Mouse (Mus musculus) hindbrain, embryonic 14.5 days (tissue): ENCODE measurements around the gene Keap1. TPM values are rescaled to one million over a fixed set of nuclear protein-coding genes. Genes with fewer than 3 reads are reported as not detected.
"Not testable (repeated sequence)": the region's sequence is repeated elsewhere in the genome, so short reads cannot be mapped to it uniquely, and the experiment has no call there.

Experiments
- ATAC-seq: fragments of 200-750 bp; cut with Nextera tagmentation; 2 replicates; pipeline ENCODE4 v1.8.0; 2017; ENCODE audit warnings: moderate number of reproducible peaks, mild to moderate bottlenecking, moderate TSS enrichment, moderate library complexity; ENCODE audit not compliant: low FRiP score
- DNase-seq: peaks from one replicate; pipeline ENCODE4 v3.0.0-alpha.2; 2015; ENCODE audit warnings: low spot score
- H3K27ac ChIP-seq: fragments of 300-500 bp; sonication (generic); 2 replicates; pipeline ENCODE4 v1.5.1; 2014; ENCODE audit warnings: mild to moderate bottlenecking, moderate library complexity
- H3K27me3 ChIP-seq: fragments of 300-500 bp; sonication (generic); 2 replicates; pipeline ENCODE4 v1.6.1; 2014; ENCODE audit warnings: mild to moderate bottlenecking, low read length, mixed read lengths; ENCODE audit not compliant: control insufficient read depth, insufficient read depth
- H3K36me3 ChIP-seq: fragments of 300-500 bp; sonication (generic); replicated peaks from 2 replicates; pipeline ENCODE4 v1.6.1; 2014; ENCODE audit not compliant: control insufficient read depth, insufficient read depth
- H3K4me1 ChIP-seq: fragments of 300-500 bp; sonication (generic); replicated peaks from 2 replicates; pipeline ENCODE4 v1.6.1; 2014; ENCODE audit warnings: antibody characterized with exemption, low read length, mixed read lengths; ENCODE audit not compliant: control insufficient read depth, insufficient read depth
- H3K4me2 ChIP-seq: fragments of 300-500 bp; sonication (generic); replicated peaks from 2 replicates; pipeline ENCODE4 v1.6.1; 2014; ENCODE audit warnings: mild to moderate bottlenecking, moderate library complexity
- H3K4me3 ChIP-seq: fragments of 300-500 bp; sonication (generic); replicated peaks from 2 replicates; pipeline ENCODE4 v1.5.1; 2014; ENCODE audit warnings: mild to moderate bottlenecking, low read length
- H3K9ac ChIP-seq: fragments of 300-500 bp; sonication (generic); 2 replicates; pipeline ENCODE4 v1.6.1; 2014
- H3K9me3 ChIP-seq: fragments of 300-500 bp; sonication (generic); 2 replicates; pipeline ENCODE4 v1.6.1; 2016; ENCODE audit warnings: low read length; ENCODE audit not compliant: control insufficient read depth
- WGBS: fragments of 180-500 bp; shearing (Covaris S2); extraction: QIAGEN DNeasy Blood & Tissue Kit; methylation state at CpG from one replicate; pipeline ENCODE4 v1.1.7; 2014; 5-methylcytosine and 5-hydroxymethylcytosine counted together
- polyA plus RNA-seq: library from polyadenylated mRNA; unstranded; fragments of >200 nt; fragmentation: Nextera tagmentation; extraction: Ambion mirVana; gene quantifications from 2 replicates; pipeline ENCODE4 v1.2.1, GENCODE M21; 2014

The Keap1 gene
- polyA plus RNA-seq, 1 experiment from 2014 or later: 43.6 TPM

DNA sequence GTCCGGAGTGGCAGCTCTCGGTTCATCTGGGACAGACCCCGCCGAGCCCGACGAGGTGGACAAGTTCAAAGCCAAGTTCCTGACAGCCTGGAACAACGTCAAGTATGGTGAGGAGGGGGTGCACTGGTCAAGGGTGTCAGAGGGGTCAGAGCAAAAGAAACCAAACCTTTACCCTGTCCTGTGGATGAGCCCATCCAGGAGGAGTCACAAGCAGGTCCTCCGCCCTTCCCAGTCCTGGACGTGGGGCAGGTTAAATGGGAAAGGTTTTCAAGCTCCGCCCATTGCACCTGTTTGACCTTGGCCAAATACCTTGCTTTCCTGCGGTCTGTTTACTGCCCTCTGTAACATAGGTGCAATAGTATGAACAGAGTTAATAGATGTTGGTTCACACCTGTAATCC lies 26.4 kb upstream of the Keap1 start:
- 5% methylated on average over 11 of the region's 11 CpGs for WGBS
- H3K27ac ChIP-seq: 0 out of 2 replicates have a peak overlapping the region, but pooled peaks have one; percentile 49
- ATAC-seq: no peak

GRCm38 (mm10) chr9:21265000-21265561 lies 25.9 kb upstream of the Keap1 start, which contains the start of gene Atg4d:
Gene Atg4d, plus strand, starts transcription at chr9:21265293.
- peaks cover 25% of the 10 kb centered on the region for H3K36me3 ChIP-seq
- H3K27ac ChIP-seq: peak within 1 kb of the TSS; percentile 84
- ATAC-seq (peak; percentile 97), DNase-seq (peak; percentile 98)
- H3K4me3 ChIP-seq: peak within 1 kb of the TSS; percentile 76
- H3K4me2 ChIP-seq: peak within 1 kb of the TSS; percentile 65
- no peaks in the 10 kb centered on the region for H3K27me3 ChIP-seq
- WGBS: under 1% methylated on average over 49 of the region's 49 CpGs
- no peaks in the 10 kb centered on the region for H3K9me3 ChIP-seq
- peak within 1 kb of the TSS; percentile 87 for H3K9ac ChIP-seq
- peaks cover 16% of the 10 kb centered on the region for H3K4me1 ChIP-seq

More for the DNA sequence above, 26.4 kb upstream of the Keap1 start:
- Histone ChIP-seq H3K9ac (peak overlapping the region; percentile 87), H3K9me3 (no peaks in the 10 kb centered on the region), H3K36me3 (peaks cover 31% of the 10 kb centered on the region), H3K4me3 (peak overlapping the region; percentile 76), H3K4me1 (peaks cover 16% of the 10 kb centered on the region), H3K4me2 (peak overlapping the region; percentile 65), H3K27me3 (no peaks in the 10 kb centered on the region)
- DNase-seq: no peak

- H3K4me1 ChIP-seq: peaks cover 16% of the 10 kb centered on the region
- H3K4me3 ChIP-seq: peak overlapping the region; percentile 76
- peak overlapping the region; percentile 65 for H3K4me2 ChIP-seq
- DNase-seq (no peak), ATAC-seq (peak; percentile 19; the same call in 1 of the 2 replicates)
- H3K27ac ChIP-seq: peak overlapping the region; percentile 84
- H3K9me3 ChIP-seq: no peaks in the 10 kb centered on the region
- peak overlapping the region; percentile 87 for H3K9ac ChIP-seq
- H3K36me3 ChIP-seq: peaks cover 20% of the 10 kb centered on the region
- H3K27me3 ChIP-seq: no peaks in the 10 kb centered on the region
- 16% methylated on average over 17 of the region's 17 CpGs for WGBS
Measured at GRCm38 (mm10) chr9:21264272-21264999, 25.3 kb upstream of the Keap1 start.

DNA sequence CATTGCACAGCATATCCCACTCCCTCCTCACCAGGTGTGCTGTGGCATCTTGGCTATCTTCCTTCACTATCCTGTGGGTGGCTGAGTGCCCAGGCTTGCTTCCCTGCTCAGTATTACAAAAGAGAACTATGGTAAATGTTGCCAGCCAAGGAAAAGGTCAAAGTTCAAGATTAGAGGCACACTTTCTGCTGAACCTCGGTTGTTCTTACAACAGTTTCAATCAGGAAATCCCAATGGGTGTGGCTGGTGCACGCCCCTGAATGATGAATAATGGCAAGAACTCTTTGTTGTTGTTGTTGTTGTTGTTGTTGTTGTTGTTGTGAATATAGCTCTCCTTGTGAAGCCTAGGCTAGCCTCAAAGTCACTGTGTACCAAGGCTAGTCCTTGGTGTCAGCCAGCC lies 22.7 kb upstream of the Keap1 start:
- 54% methylated on average over 2 of the region's 2 CpGs for WGBS

GRCm38 (mm10) chr9:21260491-21261040 lies 21.4 kb upstream of the Keap1 start:
- Histone ChIP-seq H3K4me1 (0 out of 2 replicates have a peak, but pooled peaks cover 3% of the 10 kb centered on the region), H3K9ac (no peak overlapping the region), H3K27me3 (no peaks in the 10 kb centered on the region), H3K4me2 (no peak overlapping the region), H3K36me3 (no peaks in the 10 kb centered on the region), H3K27ac (no peak overlapping the region), H3K4me3 (no peak overlapping the region), H3K9me3 (no peaks in the 10 kb centered on the region)
- ATAC-seq: no peak
- 79% methylated on average over 6 of the region's 6 CpGs for WGBS
- no peak for DNase-seq

More for the DNA sequence above, 22.7 kb upstream of the Keap1 start:
- H3K9ac ChIP-seq: no peak overlapping the region
- no peak for ATAC-seq
- H3K4me1 ChIP-seq: peaks cover 14% of the 10 kb centered on the region
- H3K4me3 ChIP-seq: no peak overlapping the region
- DNase-seq: no peak
- no peaks in the 10 kb centered on the region for H3K27me3 ChIP-seq
- no peak overlapping the region for H3K27ac ChIP-seq
- H3K9me3 ChIP-seq: no peaks in the 10 kb centered on the region
- no peaks in the 10 kb centered on the region for H3K36me3 ChIP-seq
- H3K4me2 ChIP-seq: no peak overlapping the region

- not testable (repeated sequence) for H3K27me3 ChIP-seq, H3K4me1 ChIP-seq, H3K27ac ChIP-seq, H3K9me3 ChIP-seq, DNase-seq, H3K36me3 ChIP-seq, ATAC-seq, H3K9ac ChIP-seq, H3K4me2 ChIP-seq, H3K4me3 ChIP-seq
- WGBS: 81% methylated on average over 4 of the region's 4 CpGs
Measured at GRCm38 (mm10) chr9:21256349-21256748, 17.2 kb upstream of the Keap1 start.

DNA sequence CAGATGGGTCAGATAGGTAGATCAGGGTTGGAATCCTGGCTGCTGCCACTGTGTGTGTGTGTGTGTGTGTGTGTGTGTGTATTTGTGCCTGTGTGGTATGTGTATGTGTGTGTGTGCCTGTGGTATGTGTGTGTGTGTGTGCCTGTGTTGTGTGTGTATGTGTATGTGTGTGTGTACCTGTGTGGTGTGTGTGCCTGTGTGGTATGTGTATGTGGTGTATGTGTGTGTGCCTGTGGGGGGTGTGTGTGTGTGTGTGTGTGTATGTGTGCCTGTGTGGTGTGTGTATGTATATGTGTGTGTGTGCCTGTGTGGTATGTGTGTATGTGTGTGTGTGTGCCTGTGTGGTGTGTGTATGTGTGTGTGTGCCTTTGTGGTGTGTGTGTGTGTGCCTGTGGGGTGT lies 15.5 kb upstream of the Keap1 start:
- Histone ChIP-seq H3K36me3 (no peaks in the 10 kb centered on the region), H3K4me2 (no peak overlapping the region), H3K27ac (no peak overlapping the region), H3K27me3 (peaks cover 16% of the 10 kb centered on the region), H3K4me3 (no peak overlapping the region), H3K9ac (no peak overlapping the region), H3K9me3 (no peaks in the 10 kb centered on the region), H3K4me1 (no peaks in the 10 kb centered on the region)
- no peak for DNase-seq
- no peak for ATAC-seq

- Histone ChIP-seq H3K9me3 (no peaks in the 10 kb centered on the region), H3K4me2 (no peak overlapping the region), H3K27ac (no peak overlapping the region), H3K27me3 (peaks cover 47% of the 10 kb centered on the region), H3K4me3 (no peak overlapping the region), H3K36me3 (no peaks in the 10 kb centered on the region), H3K9ac (no peak overlapping the region), H3K4me1 (peaks cover 5% of the 10 kb centered on the region; the same call in 1 of the 2 replicates)
- DNase-seq (no peak), ATAC-seq (no peak)
- 73% methylated on average over 13 of the region's 13 CpGs for WGBS
Measured at GRCm38 (mm10) chr9:21251116-21251735, 12.1 kb upstream of the Keap1 start.

- DNase-seq: no peak
- no peak overlapping the region for H3K9ac ChIP-seq
- no peaks in the 10 kb centered on the region for H3K36me3 ChIP-seq
- H3K27me3 ChIP-seq: peaks cover 54% of the 10 kb centered on the region
- no peak overlapping the region for H3K4me3 ChIP-seq
- ATAC-seq: no peak
- 50% methylated on average over 2 of the region's 2 CpGs for WGBS
- peaks cover 5% of the 10 kb centered on the region; the same call in 1 of the 2 replicates for H3K4me1 ChIP-seq
- no peaks in the 10 kb centered on the region for H3K9me3 ChIP-seq
- H3K4me2 ChIP-seq: no peak overlapping the region
- H3K27ac ChIP-seq: no peak overlapping the region
Measured at GRCm38 (mm10) chr9:21250509-21250908, 11.3 kb upstream of the Keap1 start.
